Mouse (Mus musculus) layer of hippocampus, adult 9-10 months (tissue): ENCODE results near the gene Birc6.
"Not testable (repeated sequence)": the region's sequence is repeated elsewhere in the genome, so short reads cannot be mapped to it uniquely, and the experiment has no call there.

Experiments
- DNase-seq: peaks from one replicate; pipeline ENCODE4 v3.0.0; 2022; ENCODE audit warnings: low spot score

Gene Birc6

DNA sequence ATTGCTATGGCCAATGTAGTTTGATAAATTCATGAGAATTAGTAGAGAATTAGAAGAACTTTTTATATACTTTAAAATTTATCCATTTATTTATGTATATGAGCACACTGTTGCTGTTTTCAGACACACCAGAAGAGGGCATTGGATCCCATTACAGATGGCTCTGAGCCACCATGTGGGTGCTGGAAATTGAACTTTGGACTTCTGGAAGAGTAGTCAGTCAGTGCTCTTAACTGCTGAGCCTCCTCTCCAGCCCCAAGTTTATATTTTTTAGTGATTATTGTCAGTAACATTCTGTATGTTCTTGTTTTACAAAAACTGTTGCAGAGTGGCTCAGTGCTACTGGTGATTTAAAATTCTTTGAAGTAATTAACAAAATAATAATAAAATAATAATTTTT lies 36.1 kb downstream of the Birc6 start:
- DNase-seq: no peak

DNA sequence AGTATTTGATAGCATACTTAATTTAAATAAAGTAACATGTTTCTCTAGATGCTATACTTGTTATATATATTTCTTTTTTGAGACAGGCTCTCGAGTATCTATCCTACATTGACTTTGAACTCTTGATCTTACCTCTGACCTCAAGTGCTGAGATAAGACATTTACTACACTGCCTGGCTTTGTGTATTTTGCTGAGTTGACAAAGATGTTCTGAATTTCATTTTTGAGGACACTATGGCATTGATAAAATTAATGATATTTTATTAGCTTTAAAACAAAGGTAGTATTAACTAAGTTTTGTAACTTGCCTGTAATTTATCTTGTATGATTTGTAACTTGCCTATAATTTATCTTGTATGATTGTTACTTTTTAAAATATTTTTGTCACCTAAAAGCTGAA lies 41.1 kb downstream of the Birc6 start:
- no peak for DNase-seq

- no peak for DNase-seq
Measured at GRCm38 (mm10) chr17:74570585-74570984, 42.5 kb downstream of the Birc6 start.

- no peak for DNase-seq
Measured at GRCm38 (mm10) chr17:74577173-74577572, 49.1 kb downstream of the Birc6 start.

DNA sequence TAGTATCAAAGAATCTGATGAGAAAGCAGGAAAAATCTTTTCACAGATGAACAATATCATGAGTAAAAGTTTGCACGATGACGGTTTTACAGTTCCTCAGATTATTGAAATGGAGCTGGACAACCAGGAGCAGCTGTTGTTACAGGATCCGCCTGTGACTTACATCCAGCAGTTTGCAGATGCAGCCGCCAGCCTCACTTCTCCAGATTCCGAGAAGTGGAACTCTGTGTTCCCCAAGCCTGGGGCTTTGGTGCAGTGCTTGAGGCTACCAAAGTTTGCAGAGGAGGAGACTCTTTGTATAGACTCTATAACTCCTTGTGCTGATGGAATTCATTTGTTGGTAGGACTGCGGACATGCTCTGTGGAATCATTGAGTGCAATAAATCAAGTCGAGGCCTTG lies 51.5 kb downstream of the Birc6 start:
- DNase-seq: no peak

GRCm38 (mm10) chr17:74580738-74581137 lies 52.6 kb downstream of the Birc6 start:
- DNase-seq: no peak

DNA sequence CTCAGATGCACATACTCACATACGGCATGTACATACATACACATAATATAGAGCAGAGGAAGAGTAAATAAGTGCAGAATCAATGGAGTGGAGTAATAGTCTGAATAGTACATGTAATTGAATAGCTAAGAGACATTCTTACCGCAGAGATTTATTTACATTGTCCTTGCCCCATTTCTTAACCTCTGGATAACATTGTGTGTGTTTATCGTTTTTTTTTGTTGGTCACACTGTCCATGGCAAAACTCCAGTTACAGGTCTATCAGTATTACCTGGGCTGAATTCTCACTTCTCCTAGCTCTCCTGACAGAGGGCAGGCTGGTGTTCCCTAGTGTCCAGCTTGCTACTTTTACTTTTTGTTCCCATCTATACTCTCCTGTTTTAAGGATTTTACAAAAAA lies 58.7 kb downstream of the Birc6 start:
- DNase-seq: no peak

- DNase-seq: no peak
Measured at GRCm38 (mm10) chr17:74598908-74599307, 70.8 kb downstream of the Birc6 start.

- DNase-seq: no peak
Measured at GRCm38 (mm10) chr17:74599396-74599795, 71.3 kb downstream of the Birc6 start.

DNA sequence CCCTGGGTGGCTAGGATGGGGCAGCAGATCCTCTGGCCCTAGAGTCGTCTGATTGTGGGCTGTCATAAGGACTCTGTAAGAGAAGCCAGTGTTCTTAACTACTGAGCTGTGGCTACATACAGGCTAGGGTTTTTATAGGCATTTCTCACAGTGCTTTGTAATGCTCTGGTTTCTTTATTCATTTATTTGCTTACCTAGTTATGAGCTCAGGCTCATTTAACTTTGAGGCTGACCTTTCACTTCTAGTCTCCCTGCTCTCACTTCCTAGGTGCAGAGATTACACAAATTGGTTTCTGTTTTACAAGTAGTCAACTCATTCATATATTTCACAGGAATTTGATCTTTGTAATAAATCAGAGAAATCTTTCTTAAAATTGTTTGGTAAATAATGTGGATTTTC lies 73.1 kb downstream of the Birc6 start:
- DNase-seq: no peak

- no peak for DNase-seq
Measured at GRCm38 (mm10) chr17:74630798-74631197, 102.7 kb downstream of the Birc6 start.

DNA sequence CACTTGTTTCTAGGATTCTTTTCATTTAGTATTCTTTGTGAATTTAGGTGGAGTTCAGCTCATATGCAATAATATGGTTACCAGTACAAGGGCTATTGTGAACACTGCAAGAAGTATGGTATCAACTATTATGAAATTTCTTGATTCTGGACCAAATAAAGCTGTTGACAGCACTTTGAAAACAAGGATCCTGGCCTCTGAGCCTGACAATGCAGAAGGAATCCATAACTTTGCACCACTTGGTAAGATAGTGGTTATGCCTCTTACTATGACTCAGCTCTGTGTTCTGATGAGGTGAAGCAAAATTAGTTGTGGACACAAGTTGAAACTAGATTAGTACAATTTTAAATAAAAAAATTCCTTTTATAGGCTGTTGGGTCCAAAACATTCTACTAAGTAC lies 114.3 kb downstream of the Birc6 start:
- DNase-seq: no peak

GRCm38 (mm10) chr17:74658362-74658761 lies 130.3 kb downstream of the Birc6 start:
- DNase-seq: no peak

- no peak for DNase-seq
Measured at GRCm38 (mm10) chr17:74668010-74668409, 139.9 kb downstream of the Birc6 start.

DNA sequence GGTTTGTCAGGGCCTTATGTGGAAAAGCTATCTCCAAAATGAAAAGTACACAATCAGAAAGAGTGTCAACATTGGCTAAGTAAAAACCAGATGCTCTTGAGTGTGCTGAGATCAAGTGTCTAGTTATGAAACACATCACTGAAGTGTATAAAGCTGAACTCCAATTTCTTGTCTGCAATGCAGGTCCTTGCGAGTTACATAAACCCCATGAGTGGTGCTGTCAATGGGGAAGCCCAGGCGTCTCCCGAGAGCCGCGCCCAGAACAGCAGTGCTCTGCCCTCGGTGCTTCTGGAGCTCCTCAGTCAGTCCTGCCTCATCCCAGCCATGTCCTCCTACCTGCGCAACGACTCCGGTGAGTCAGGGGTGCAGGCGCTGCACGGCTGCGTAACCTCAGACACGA lies 141.9 kb downstream of the Birc6 start:
- no peak for DNase-seq

- no peak for DNase-seq
Measured at GRCm38 (mm10) chr17:74672446-74672845, 144.4 kb downstream of the Birc6 start.

- DNase-seq: peak; percentile 37
Measured at GRCm38 (mm10) chr17:74673251-74673650, 145.2 kb downstream of the Birc6 start.

GRCm38 (mm10) chr17:74678061-74678460 lies 150.0 kb downstream of the Birc6 start:
- DNase-seq: no peak

DNA sequence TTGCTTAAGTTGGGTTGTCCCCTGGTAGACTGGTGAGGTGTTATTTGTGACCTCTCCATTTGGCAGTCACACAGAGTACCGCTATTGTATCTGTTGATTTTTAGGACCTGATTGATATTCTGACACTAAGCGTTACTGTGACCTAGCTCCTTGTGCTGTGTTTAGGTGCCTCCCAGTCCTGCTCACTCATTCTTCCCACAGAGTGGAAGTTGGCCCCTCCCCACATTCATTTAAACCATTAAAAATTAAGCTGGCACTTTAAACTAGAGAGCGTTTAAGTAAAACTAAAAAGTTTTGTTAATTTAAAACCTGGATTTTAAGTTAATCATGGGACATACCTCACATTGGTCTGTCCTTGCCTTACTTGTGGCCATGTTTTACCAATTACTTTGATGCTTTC lies 156.8 kb downstream of the Birc6 start:
- no peak for DNase-seq

GRCm38 (mm10) chr17:74688555-74688954 lies 160.5 kb downstream of the Birc6 start:
- DNase-seq: no peak

- DNase-seq: no peak
Measured at GRCm38 (mm10) chr17:74689406-74689805, 161.3 kb downstream of the Birc6 start.

DNA sequence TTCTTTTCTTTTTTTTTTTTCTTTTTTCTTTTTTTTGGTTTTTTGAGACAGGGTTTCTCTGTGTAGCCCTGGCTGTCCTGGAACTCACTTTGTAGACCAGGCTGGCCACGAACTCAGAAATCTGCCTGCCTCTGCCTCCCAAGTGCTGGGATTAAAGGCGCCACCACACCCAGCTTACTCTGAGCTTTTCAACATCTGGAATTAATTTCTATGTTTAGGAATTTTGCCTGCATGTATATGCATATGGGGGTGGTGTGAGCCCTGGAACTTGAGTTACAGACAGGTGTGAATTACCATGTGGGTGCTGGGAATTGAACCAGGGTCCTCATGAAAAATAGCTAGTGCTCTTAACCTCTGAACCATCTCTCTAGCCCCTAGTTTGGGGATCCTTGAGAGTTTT lies 173.6 kb downstream of the Birc6 start:
- not testable (repeated sequence) for DNase-seq

GRCm38 (mm10) chr17:74705480-74705879 lies 177.4 kb downstream of the Birc6 start:
- no peak for DNase-seq

DNA sequence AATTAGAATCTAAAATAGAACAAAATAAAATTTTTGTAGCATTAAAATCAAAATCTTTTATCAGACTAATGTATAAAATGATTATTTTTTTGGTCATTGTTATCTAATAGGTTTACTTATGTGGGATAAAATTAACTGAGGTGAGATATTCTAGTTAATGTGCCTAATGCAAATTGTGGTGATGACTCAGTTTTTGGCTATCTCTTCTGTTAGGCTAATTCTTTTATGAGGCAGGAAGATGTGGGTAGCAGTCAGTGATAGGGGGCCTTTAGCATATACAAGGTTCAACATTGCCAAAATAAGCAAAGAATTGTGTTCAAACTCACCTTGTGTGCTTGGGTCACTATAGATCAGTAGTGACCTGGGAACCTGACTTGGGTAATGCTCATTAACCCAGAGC lies 178.5 kb downstream of the Birc6 start:
- no peak for DNase-seq

GRCm38 (mm10) chr17:74707637-74708152 lies 179.6 kb downstream of the Birc6 start:
- DNase-seq: no peak
